Mouse (Mus musculus) hindbrain, embryonic 14.5 days (tissue): ENCODE data around the gene Rnf5. TPM values are rescaled to one million over a fixed set of nuclear protein-coding genes. Genes with fewer than 3 reads are reported as not detected.

Experiments
- ATAC-seq: fragments of 200-750 bp; cut with Nextera tagmentation; 2 replicates; pipeline ENCODE4 v1.8.0; 2017; ENCODE audit warnings: moderate number of reproducible peaks, mild to moderate bottlenecking, moderate TSS enrichment, moderate library complexity; ENCODE audit not compliant: low FRiP score
- DNase-seq: peaks from one replicate; pipeline ENCODE4 v3.0.0-alpha.2; 2015; ENCODE audit warnings: low spot score
- H3K27ac ChIP-seq: fragments of 300-500 bp; sonication (generic); 2 replicates; pipeline ENCODE4 v1.5.1; 2014; ENCODE audit warnings: mild to moderate bottlenecking, moderate library complexity
- H3K27me3 ChIP-seq: fragments of 300-500 bp; sonication (generic); 2 replicates; pipeline ENCODE4 v1.6.1; 2014; ENCODE audit warnings: mild to moderate bottlenecking, low read length, mixed read lengths; ENCODE audit not compliant: control insufficient read depth, insufficient read depth
- H3K36me3 ChIP-seq: fragments of 300-500 bp; sonication (generic); replicated peaks from 2 replicates; pipeline ENCODE4 v1.6.1; 2014; ENCODE audit not compliant: control insufficient read depth, insufficient read depth
- H3K4me1 ChIP-seq: fragments of 300-500 bp; sonication (generic); replicated peaks from 2 replicates; pipeline ENCODE4 v1.6.1; 2014; ENCODE audit warnings: antibody characterized with exemption, low read length, mixed read lengths; ENCODE audit not compliant: control insufficient read depth, insufficient read depth
- H3K4me2 ChIP-seq: fragments of 300-500 bp; sonication (generic); replicated peaks from 2 replicates; pipeline ENCODE4 v1.6.1; 2014; ENCODE audit warnings: mild to moderate bottlenecking, moderate library complexity
- H3K4me3 ChIP-seq: fragments of 300-500 bp; sonication (generic); replicated peaks from 2 replicates; pipeline ENCODE4 v1.5.1; 2014; ENCODE audit warnings: mild to moderate bottlenecking, low read length
- H3K9ac ChIP-seq: fragments of 300-500 bp; sonication (generic); 2 replicates; pipeline ENCODE4 v1.6.1; 2014
- H3K9me3 ChIP-seq: fragments of 300-500 bp; sonication (generic); 2 replicates; pipeline ENCODE4 v1.6.1; 2016; ENCODE audit warnings: low read length; ENCODE audit not compliant: control insufficient read depth
- WGBS: fragments of 180-500 bp; shearing (Covaris S2); extraction: QIAGEN DNeasy Blood & Tissue Kit; methylation state at CpG from one replicate; pipeline ENCODE4 v1.1.7; 2014; 5-methylcytosine and 5-hydroxymethylcytosine counted together
- polyA plus RNA-seq: library from polyadenylated mRNA; unstranded; fragments of >200 nt; fragmentation: Nextera tagmentation; extraction: Ambion mirVana; gene quantifications from 2 replicates; pipeline ENCODE4 v1.2.1, GENCODE M21; 2014

Rnf5 gene
- polyA plus RNA-seq, 1 experiment from 2014 or later = 211 TPM

DNA sequence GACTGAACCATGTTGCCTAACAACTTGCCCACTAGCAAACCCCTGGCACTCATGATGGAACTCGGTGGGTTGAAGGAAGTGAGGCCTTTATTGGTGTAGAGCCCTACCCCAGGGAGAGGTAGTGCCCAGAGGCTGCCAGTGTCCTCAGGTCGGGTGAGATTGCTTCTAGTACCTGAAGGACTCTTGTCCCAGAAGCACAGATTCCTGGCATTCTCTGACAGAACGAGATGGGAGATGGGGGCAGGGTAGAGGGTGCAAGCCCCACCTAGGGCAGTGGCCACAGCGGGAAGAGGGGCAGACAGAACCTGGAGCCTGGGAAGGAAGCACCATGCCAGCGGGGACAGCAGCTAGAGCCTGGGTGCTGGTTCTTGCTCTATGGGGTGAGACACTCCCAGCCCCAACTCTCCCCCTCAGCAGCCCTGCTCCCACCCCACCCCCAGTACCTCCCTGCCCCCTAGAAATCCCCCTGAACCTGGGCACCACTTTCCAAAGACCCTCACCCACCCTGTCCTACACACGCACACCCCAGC lies 5.9 kb downstream of the Rnf5 start, which contains the start of gene Ager:
Gene Ager (plus strand): TSS at position 297 of the 530 bp plus-strand sequence.
- Histone ChIP-seq H3K9me3 (no peaks in the 10 kb centered on the region), H3K27ac (no peak within 1 kb of the TSS), H3K36me3 (peaks cover 31% of the 10 kb centered on the region), H3K27me3 (no peaks in the 10 kb centered on the region), H3K4me3 (no peak within 1 kb of the TSS), H3K4me1 (peaks cover 28% of the 10 kb centered on the region), H3K9ac (no peak within 1 kb of the TSS), H3K4me2 (no peak within 1 kb of the TSS)
- ATAC-seq = no peak
- 32% methylated on average over 6 of the region's 6 CpGs for WGBS
- no peak for DNase-seq

DNA sequence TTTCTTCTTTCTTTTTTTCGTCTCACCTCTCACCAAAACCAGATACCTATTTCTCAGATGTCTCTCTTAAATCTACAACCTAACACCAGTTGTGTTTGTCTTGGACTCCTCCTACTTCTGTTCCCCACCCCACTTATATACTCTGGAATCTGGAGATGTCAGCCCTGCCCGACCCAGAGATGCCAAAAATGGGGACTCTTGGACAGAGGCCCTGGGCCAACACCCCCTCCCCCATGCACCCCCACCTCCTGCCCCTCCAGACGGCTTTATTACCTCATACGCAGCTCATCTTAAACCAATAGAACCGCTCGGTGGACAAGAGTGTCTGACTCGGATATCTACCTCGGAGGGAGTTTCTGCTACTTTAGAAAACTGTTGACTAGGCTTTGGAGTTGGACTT lies 7.4 kb downstream of the Rnf5 start:
- Histone ChIP-seq H3K27ac (no peak overlapping the region), H3K36me3 (peaks cover 28% of the 10 kb centered on the region), H3K27me3 (no peaks in the 10 kb centered on the region), H3K4me2 (no peak overlapping the region), H3K4me1 (peaks cover 27% of the 10 kb centered on the region), H3K9ac (no peak overlapping the region), H3K4me3 (no peak overlapping the region), H3K9me3 (no peaks in the 10 kb centered on the region)
- ATAC-seq = no peak
- WGBS = 83% methylated on average over 8 of the region's 8 CpGs
- DNase-seq = no peak

DNA sequence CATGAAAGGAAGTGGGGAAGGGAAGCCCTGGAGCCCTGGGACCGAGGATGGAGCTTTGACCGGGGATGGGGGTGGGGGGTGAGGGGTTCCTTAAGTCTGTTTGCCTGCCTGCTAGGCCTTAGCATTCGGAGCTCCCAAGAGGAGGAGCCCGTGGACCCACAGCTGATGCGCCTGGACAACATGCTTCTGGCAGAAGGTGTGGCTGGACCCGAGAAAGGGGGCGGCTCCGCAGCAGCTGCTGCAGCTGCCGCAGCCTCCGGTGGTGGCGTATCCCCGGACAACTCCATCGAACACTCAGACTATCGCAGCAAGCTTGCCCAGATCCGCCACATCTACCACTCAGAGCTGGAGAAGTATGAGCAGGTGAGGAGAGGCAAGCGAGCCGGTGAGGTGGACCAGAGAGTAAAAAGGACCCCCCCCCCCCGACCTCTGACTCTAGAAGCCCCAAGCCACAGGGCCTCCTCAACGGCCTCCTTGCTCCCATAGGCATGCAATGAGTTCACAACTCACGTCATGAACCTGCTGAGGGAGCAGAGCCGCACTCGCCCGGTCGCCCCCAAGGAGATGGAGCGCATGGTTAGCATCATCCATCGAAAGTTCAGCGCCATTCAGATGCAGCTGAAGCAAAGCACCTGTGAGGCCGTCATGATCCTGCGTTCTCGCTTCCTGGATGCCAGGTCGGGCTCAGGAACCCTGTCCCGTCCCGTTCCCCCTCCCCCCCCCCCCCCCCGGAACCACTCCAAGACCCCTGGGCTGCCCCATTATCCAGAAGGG lies 9.6 kb downstream of the Rnf5 start:
- no peaks in the 10 kb centered on the region for H3K27me3 ChIP-seq
- peak overlapping the region; percentile 97 for H3K4me2 ChIP-seq
- H3K9ac ChIP-seq = peak overlapping the region; percentile 91
- H3K4me1 ChIP-seq = peaks cover 46% of the 10 kb centered on the region
- peak overlapping the region; percentile 95; the same call in 1 of the 2 replicates for H3K27ac ChIP-seq
- ATAC-seq (peak; percentile 3; the same call in 1 of the 2 replicates), DNase-seq (no peak)
- H3K4me3 ChIP-seq = peak overlapping the region; percentile 72
- no peaks in the 10 kb centered on the region for H3K9me3 ChIP-seq
- WGBS = 40% methylated on average over 31 of the region's 34 CpGs
- H3K36me3 ChIP-seq = peaks cover 18% of the 10 kb centered on the region

DNA sequence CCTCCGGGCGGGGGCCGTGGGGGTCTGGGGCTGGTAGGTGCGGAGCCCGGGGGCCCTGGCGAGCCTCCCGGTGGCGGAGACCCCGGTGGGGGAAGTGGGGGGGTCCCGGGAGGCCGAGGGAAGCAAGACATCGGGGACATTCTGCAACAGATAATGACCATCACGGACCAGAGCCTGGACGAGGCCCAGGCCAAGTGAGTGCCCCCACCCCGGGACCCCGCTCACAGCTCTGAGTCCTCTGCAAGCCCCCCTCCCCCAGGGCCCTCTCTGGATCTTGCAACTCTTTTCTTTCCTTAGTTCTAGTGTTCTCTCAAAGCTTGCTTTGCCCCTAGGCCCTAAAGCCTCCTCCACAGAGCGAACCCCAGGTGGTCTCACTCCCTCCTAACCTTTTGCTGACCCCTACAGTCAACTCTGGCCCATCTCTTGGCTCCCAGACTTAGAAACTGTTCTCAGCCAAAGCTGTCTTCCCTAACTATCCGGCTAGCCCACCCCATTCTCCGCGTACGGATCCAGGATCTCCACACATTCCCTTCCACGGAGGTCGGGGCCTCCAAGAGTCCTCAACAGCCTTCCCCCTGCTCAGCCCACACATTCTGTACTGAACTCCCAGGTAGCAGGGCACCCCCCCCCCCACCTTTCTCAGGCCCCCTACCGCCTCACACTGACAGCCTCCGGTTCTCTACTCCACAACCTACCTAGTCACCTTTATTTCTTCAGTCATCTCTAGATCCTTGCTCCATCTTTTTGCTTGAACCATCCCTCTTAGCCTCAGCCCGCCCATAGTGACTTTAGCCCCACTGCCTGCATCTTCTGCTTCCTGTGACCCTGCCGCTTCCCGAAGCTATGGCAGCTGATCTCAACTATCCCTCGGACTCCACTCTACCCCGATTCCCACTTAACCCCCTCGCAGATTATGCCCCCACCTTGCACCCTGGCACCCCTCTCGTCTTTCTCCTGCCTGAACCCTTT lies 10.6 kb downstream of the Rnf5 start:
- Histone ChIP-seq H3K4me2 (peak overlapping the region; percentile 97), H3K4me1 (peaks cover 53% of the 10 kb centered on the region), H3K27me3 (no peaks in the 10 kb centered on the region), H3K27ac (peak overlapping the region; percentile 95), H3K36me3 (peaks cover 18% of the 10 kb centered on the region), H3K4me3 (peak overlapping the region; percentile 72), H3K9me3 (no peaks in the 10 kb centered on the region), H3K9ac (peak overlapping the region; percentile 91)
- ATAC-seq (no peak), DNase-seq (no peak)
- WGBS = under 1% methylated on average over 31 of the region's 32 CpGs

DNA sequence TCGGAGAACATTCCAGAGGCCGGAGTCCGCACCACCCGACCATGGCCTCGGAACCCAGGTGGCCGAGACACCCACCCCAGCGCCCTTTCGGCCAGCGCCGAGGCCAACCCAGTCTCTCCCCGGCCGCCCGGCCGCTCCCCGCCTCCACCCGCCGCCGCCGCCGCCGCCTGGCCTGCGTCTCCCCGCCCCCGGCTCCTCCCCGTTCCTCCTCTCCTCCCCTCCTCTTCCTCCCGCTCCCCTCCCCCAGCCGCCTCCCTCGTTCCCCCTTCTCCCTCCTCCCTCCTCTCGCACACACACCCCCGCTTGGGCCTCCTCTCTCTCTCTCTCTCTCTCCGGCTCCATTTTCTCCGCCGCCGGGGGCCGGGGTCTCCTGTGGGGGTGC lies 11.5 kb downstream of the Rnf5 start:
- Histone ChIP-seq H3K9me3 (no peaks in the 10 kb centered on the region), H3K27ac (peak overlapping the region; percentile 95), H3K36me3 (peaks cover 18% of the 10 kb centered on the region), H3K27me3 (no peaks in the 10 kb centered on the region), H3K9ac (peak overlapping the region; percentile 91), H3K4me3 (peak overlapping the region; percentile 72), H3K4me1 (peaks cover 55% of the 10 kb centered on the region), H3K4me2 (peak overlapping the region; percentile 97)
- DNase-seq (peak; percentile 82), ATAC-seq (peak; percentile 46)
- WGBS = 0% methylated on average over 30 of the region's 35 CpGs

DNA sequence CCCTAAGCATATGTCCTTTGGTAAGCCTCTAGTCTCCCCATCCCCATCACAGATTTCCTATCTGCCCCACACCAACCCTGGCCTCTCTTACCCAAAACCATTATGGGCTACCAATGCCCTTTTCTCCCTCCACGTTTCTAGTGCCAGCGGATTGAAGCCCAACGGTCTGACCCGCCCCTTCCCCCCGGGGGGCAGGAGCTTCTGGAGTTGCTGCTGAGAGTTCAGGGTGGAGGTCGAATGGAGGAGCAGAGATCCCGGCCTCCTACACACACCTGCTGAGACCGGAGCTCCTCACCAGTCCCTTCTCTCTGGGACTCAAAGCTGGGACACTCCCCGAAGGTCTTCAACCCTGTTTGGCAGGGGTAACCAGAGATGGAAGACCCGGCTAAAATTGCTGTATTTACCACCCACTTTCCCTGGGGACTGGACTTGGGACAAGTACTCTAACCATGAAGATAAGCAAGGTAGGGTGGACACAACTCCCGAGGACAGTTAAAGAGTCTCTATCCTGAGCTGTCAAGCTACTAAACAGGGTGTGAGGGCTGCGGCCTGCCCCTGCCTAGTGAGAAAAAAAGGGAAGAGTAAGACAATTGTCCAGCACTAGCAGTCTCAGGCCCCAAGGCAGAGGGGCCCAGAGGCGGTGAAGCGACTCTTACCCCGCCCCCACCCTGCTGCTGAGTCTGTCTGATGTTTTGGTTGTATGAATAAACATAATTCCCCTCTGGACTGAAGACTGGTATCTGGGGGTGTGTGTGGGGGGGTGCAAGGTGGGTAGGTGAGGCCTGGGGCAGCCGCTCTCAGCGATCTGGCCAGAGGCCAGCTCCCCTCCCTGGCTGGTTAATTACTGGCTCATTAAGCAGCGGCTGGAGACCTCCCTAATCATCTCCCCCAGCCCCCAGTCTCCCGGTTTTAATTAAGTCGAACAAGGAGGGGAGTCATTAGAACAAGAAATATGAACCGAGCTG lies 12.2 kb downstream of the Rnf5 start, which contains the start of gene Pbx2:
Gene Pbx2 (plus strand): TSS at position 238 of the 965 bp plus-strand sequence.
- WGBS = 2% methylated on average over 19 of the region's 21 CpGs
- ATAC-seq = peak; percentile 0; the same call in 1 of the 2 replicates

DNA sequence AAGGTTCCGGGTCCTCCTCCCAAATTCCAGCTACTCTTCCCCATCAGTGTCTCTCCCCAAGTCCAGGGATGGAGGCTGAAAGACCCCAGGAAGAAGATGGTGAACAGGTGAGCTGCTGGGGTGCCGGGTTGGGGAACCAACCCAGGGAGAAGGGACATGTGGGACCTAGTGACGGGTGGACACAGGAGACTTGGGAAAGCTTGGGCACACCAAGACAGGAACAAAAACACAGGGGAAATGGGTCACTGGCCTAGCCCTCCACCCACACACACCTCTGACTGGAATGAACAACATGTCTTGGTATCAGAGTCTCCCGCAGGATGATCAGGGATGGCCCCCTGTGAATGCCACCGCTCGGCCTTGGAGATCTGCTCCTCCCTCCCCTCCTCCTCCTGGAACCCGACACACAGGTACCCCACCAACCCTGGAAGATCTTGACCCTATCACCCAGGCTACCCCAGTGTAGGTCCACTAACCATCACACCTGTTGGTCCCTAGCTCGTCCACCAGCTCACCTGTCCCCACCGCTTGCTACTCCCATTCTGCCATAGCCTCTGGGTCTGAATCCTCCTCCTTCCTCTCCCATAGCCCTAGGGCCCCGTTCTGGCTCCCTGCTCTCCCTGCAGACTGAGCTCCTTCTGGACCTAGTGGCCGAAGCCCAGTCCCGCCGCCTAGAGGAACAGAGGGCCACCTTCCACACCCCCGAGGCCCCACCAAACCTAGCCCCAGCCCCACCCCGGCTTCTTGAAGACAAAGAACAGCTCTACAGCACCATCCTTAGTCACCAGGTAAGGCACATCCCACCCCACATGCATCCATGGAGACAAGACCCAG lies 13.1 kb downstream of the Rnf5 start:
- H3K27me3 ChIP-seq = no peaks in the 10 kb centered on the region
- peaks cover 63% of the 10 kb centered on the region for H3K4me1 ChIP-seq
- DNase-seq (no peak), ATAC-seq (no peak)
- H3K27ac ChIP-seq = peak overlapping the region; percentile 95; the same call in 1 of the 2 replicates
- peak overlapping the region; percentile 97; the same call in 1 of the 2 replicates for H3K4me2 ChIP-seq
- 63% methylated on average over 14 of the region's 15 CpGs for WGBS
- H3K9me3 ChIP-seq = no peaks in the 10 kb centered on the region
- H3K36me3 ChIP-seq = peaks cover 10% of the 10 kb centered on the region
- H3K4me3 ChIP-seq = no peak overlapping the region
- no peak overlapping the region; the same call in 1 of the 2 replicates for H3K9ac ChIP-seq

More for the DNA sequence above, 12.2 kb downstream of the Rnf5 start, which contains the start of gene Pbx2:
- Histone ChIP-seq H3K27me3 (no peaks in the 10 kb centered on the region), H3K27ac (peak within 1 kb of the TSS; percentile 95), H3K4me2 (peak within 1 kb of the TSS; percentile 97), H3K4me1 (peaks cover 57% of the 10 kb centered on the region), H3K9me3 (no peaks in the 10 kb centered on the region), H3K36me3 (peaks cover 18% of the 10 kb centered on the region), H3K9ac (peak within 1 kb of the TSS; percentile 91), H3K4me3 (peak within 1 kb of the TSS; percentile 72)
- no peak for DNase-seq
